Mouse (Mus musculus) lung, embryonic 15.5 days (tissue): ENCODE measurements at regions not wholly inside any gene's neighbourhood (a gene's known extent, or its start where the extent isn't known, plus 50 kb on each side); places are given as distances from the start of the nearest gene placed in this dataset.

Source experiments
- ATAC-seq: fragments of 200-750 bp; cut with Nextera tagmentation; 2 replicates; pipeline ENCODE4 v1.8.0; 2017; ENCODE audit warnings: moderate number of reproducible peaks, borderline replicate concordance; ENCODE audit not compliant: low FRiP score, low TSS enrichment; ENCODE audit errors: extremely low read depth
- H3K27ac ChIP-seq: fragments of 300-500 bp; sonication (generic); 2 replicates; pipeline ENCODE4 v1.5.1; 2015; ENCODE audit warnings: moderate library complexity, mild to moderate bottlenecking, inconsistent platforms
- H3K27me3 ChIP-seq: fragments of 300-500 bp; sonication (generic); 2 replicates; pipeline ENCODE4 v1.6.1; 2015; ENCODE audit warnings: inconsistent platforms
- H3K36me3 ChIP-seq: fragments of 300-500 bp; sonication (generic); 2 replicates; pipeline ENCODE4 v1.6.1; 2015; ENCODE audit warnings: inconsistent platforms
- H3K4me1 ChIP-seq: fragments of 300-500 bp; sonication (generic); 2 replicates; pipeline ENCODE4 v1.6.1; 2015; ENCODE audit warnings: inconsistent platforms
- H3K4me2 ChIP-seq: fragments of 300-500 bp; sonication (generic); 2 replicates; pipeline ENCODE4 v1.6.1; 2015; ENCODE audit warnings: inconsistent platforms, mild to moderate bottlenecking, moderate library complexity
- H3K4me3 ChIP-seq: fragments of 300-500 bp; sonication (generic); 2 replicates; pipeline ENCODE4 v1.5.1; 2015; ENCODE audit warnings: mild to moderate bottlenecking, inconsistent platforms
- H3K9ac ChIP-seq: fragments of 300-500 bp; sonication (generic); 2 replicates; pipeline ENCODE4 v1.6.1; 2015; ENCODE audit warnings: inconsistent platforms
- H3K9me3 ChIP-seq: fragments of 300-500 bp; sonication (generic); 2 replicates; pipeline ENCODE4 v1.6.1; 2016; ENCODE audit warnings: inconsistent platforms
- WGBS: fragments of 180-500 bp; shearing (Covaris S2); methylation state at CpG from one replicate; pipeline ENCODE4 v1.1.7; 2015; 5-methylcytosine and 5-hydroxymethylcytosine counted together

GRCm38 (mm10) chr2:148107607-148108115 lies 60.9 kb upstream of the Foxa2 start:
- Histone ChIP-seq H3K4me2 (no peak overlapping the region), H3K27ac (peak overlapping the region; percentile 51), H3K9me3 (no peaks in the 10 kb centered on the region), H3K36me3 (no peaks in the 10 kb centered on the region), H3K9ac (no peak overlapping the region), H3K27me3 (no peaks in the 10 kb centered on the region), H3K4me1 (no peaks in the 10 kb centered on the region), H3K4me3 (no peak overlapping the region)
- no peak for ATAC-seq
- WGBS, result 33% methylated on average over 5 of the region's 5 CpGs

GRCm38 (mm10) chr2:148110149-148110548 lies 63.4 kb upstream of the Foxa2 start:
- Histone ChIP-seq H3K27ac (no peak overlapping the region), H3K9ac (no peak overlapping the region), H3K4me1 (peaks cover 3% of the 10 kb centered on the region; the same call in 1 of the 2 replicates), H3K9me3 (no peaks in the 10 kb centered on the region), H3K36me3 (no peaks in the 10 kb centered on the region), H3K4me3 (no peak overlapping the region), H3K27me3 (no peaks in the 10 kb centered on the region), H3K4me2 (no peak overlapping the region)
- ATAC-seq, result no peak
- 62% methylated on average over 2 of the region's 2 CpGs for WGBS

DNA sequence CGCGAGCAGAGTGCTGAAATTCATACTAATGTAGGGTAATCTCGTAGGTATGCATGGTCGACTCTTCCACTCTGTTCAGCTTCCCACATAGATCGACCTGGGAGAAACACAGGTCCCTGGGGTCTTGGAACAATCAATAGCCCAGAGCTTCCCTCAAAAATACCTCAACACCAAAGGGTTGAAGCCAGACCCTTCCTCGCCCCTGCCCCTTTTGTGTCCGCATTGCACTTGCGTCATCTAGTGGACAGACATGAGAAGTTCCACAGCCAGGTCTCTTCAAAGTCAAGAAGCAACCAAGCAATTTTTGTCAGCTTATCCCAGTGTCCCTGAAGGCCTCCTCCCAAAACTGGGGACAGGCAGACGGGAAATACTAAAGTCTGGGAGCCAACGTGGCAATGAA lies 65.1 kb upstream of the Foxa2 start:
- 18% methylated on average over 10 of the region's 10 CpGs for WGBS
- 0 out of 2 replicates have a peak overlapping the region, but pooled peaks have one; percentile 22 for H3K4me2 ChIP-seq
- H3K9ac ChIP-seq, result no peak overlapping the region

DNA sequence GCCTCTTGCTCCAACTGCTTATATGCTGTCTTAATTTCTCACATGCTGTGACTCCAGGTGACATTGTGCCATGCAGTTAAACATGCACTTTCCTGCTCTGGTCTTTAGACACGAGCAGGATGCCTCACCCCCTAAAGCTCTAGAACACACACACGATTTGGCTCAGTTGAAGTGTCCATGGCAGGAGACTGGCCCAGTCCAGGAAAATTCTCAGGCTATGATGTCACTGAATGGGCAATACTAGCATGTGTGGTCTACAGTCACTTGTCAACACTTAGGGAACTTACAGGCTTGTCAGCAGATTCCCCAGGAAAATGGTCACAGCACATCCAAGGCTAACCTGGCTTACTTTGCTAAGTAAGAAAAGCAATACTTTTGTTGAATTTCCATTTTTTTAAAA lies 66.4 kb upstream of the Foxa2 start:
- no peak overlapping the region for H3K4me3 ChIP-seq
- H3K27ac ChIP-seq, result no peak overlapping the region
- H3K36me3 ChIP-seq, result no peaks in the 10 kb centered on the region
- H3K9ac ChIP-seq, result no peak overlapping the region
- peaks cover 3% of the 10 kb centered on the region; the same call in 1 of the 2 replicates for H3K4me1 ChIP-seq
- H3K4me2 ChIP-seq, result no peak overlapping the region
- WGBS, result 23% methylated on average over 2 of the region's 2 CpGs
- ATAC-seq, result no peak
- no peaks in the 10 kb centered on the region for H3K27me3 ChIP-seq
- no peaks in the 10 kb centered on the region for H3K9me3 ChIP-seq

More for the DNA sequence above, 65.1 kb upstream of the Foxa2 start:
- no peaks in the 10 kb centered on the region for H3K27me3 ChIP-seq
- H3K36me3 ChIP-seq, result no peaks in the 10 kb centered on the region
- no peak for ATAC-seq
- H3K27ac ChIP-seq, result no peak overlapping the region
- peaks cover 3% of the 10 kb centered on the region; the same call in 1 of the 2 replicates for H3K4me1 ChIP-seq
- H3K9me3 ChIP-seq, result no peaks in the 10 kb centered on the region
- no peak overlapping the region for H3K4me3 ChIP-seq

DNA sequence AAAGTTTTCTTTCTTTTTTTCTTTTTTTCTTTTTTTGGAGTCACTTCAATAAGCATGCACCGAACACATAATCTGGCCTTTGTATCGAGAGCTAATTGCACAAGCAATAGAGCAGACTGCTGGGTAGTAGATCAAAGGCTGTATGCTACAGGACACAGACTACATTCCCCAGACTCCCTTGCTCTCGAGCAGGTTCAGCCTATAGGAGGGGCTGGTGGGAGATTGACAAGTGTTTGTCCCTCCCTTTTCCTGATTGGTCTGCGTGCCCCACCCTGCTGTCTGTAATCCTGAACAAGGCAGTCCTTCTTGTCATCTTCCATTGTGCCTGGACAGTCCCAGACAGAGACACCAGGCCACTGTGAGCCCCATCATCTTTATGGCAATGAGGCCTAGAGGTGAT lies 67.8 kb upstream of the Foxa2 start:
- no peak overlapping the region for H3K4me2 ChIP-seq
- H3K9ac ChIP-seq, result no peak overlapping the region
- H3K4me3 ChIP-seq, result no peak overlapping the region
- peaks cover 3% of the 10 kb centered on the region; the same call in 1 of the 2 replicates for H3K4me1 ChIP-seq
- WGBS, result 31% methylated on average over 4 of the region's 4 CpGs
- ATAC-seq, result no peak
- no peak overlapping the region for H3K27ac ChIP-seq
- no peaks in the 10 kb centered on the region for H3K27me3 ChIP-seq
- no peaks in the 10 kb centered on the region for H3K9me3 ChIP-seq
- no peaks in the 10 kb centered on the region for H3K36me3 ChIP-seq

GRCm38 (mm10) chr2:148116033-148116790 lies 69.4 kb upstream of the Foxa2 start:
- Histone ChIP-seq H3K9me3 (no peaks in the 10 kb centered on the region), H3K4me2 (no peak overlapping the region), H3K9ac (no peak overlapping the region), H3K27ac (no peak overlapping the region), H3K4me3 (no peak overlapping the region), H3K36me3 (no peaks in the 10 kb centered on the region), H3K27me3 (no peaks in the 10 kb centered on the region), H3K4me1 (peaks cover 3% of the 10 kb centered on the region; the same call in 1 of the 2 replicates)
- WGBS, result 74% methylated on average over 3 of the region's 3 CpGs
- no peak for ATAC-seq

DNA sequence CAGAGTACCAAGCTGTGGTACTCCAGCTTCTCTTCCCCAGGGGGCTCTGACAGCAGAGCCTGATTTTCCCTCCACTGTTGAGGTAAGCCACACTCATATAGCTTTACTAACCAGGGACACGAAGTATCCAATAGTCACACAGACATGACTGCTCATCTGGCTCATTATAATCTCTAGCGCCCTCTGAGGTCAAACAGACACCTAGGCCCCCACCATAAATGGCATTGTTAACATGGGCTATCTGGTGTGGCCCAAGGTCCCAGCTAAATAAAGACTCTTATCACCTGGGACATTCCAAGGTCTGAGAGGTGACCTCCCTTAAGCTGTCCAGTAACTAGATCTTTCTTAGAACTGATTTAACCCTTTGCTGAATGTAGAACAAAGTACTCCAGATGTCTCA lies 70.7 kb upstream of the Foxa2 start:
- Histone ChIP-seq H3K4me1 (peaks cover 3% of the 10 kb centered on the region; the same call in 1 of the 2 replicates), H3K27me3 (no peaks in the 10 kb centered on the region), H3K36me3 (no peaks in the 10 kb centered on the region), H3K4me2 (no peak overlapping the region), H3K27ac (no peak overlapping the region), H3K9ac (no peak overlapping the region), H3K9me3 (no peaks in the 10 kb centered on the region), H3K4me3 (no peak overlapping the region)
- 32% methylated on average over 2 of the region's 2 CpGs for WGBS
- no peak for ATAC-seq

- peaks cover 5% of the 10 kb centered on the region; the same call in 1 of the 2 replicates for H3K4me1 ChIP-seq
- H3K9me3 ChIP-seq, result no peaks in the 10 kb centered on the region
- H3K4me3 ChIP-seq, result no peak overlapping the region
- no peak overlapping the region for H3K27ac ChIP-seq
- 27% methylated on average over 12 of the region's 13 CpGs for WGBS
- H3K4me2 ChIP-seq, result no peak overlapping the region
- no peaks in the 10 kb centered on the region for H3K36me3 ChIP-seq
- H3K9ac ChIP-seq, result no peak overlapping the region
- peak; percentile 48; the same call in 1 of the 2 replicates for ATAC-seq
- H3K27me3 ChIP-seq, result no peaks in the 10 kb centered on the region
These were observed 75.4 kb upstream of the Foxa2 start for GRCm38 (mm10) chr2:148121885-148122876.

- Histone ChIP-seq H3K4me2 (no peak overlapping the region), H3K9me3 (no peaks in the 10 kb centered on the region), H3K4me1 (peaks cover 5% of the 10 kb centered on the region; the same call in 1 of the 2 replicates), H3K4me3 (no peak overlapping the region), H3K27ac (no peak overlapping the region), H3K27me3 (no peaks in the 10 kb centered on the region), H3K9ac (no peak overlapping the region), H3K36me3 (no peaks in the 10 kb centered on the region)
- WGBS, result 42% methylated on average over 3 of the region's 3 CpGs
- no peak for ATAC-seq
These were observed 77.0 kb upstream of the Foxa2 start for GRCm38 (mm10) chr2:148123780-148124179.

GRCm38 (mm10) chr2:148133811-148134210 lies 87.0 kb upstream of the Foxa2 start:
- 100% methylated on average over 1 of the region's 1 CpGs for WGBS
- no peak overlapping the region for H3K9ac ChIP-seq
- no peak for ATAC-seq

DNA sequence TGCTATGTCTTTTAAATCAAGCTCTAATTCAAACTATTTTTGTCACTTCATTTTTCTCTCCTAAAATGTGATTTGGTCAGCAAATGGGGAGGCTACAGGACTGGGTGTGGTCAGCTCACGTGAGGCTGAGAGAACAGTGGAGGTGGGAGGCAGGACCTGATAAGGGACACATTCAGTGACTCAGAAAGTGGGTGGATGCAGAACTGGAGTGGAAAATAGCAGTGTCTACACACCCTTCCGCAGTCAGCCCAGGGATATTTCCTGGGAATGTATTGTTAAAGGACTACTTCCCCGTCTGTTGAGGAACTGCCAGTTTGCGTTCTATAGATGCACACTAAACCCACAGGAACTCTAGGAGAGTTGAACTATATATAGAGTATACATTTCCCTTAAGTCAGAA lies 95.2 kb upstream of the Foxa2 start:
- Histone ChIP-seq H3K27me3 (no peaks in the 10 kb centered on the region), H3K36me3 (no peaks in the 10 kb centered on the region), H3K9me3 (no peaks in the 10 kb centered on the region), H3K4me2 (no peak overlapping the region), H3K4me1 (no peaks in the 10 kb centered on the region), H3K27ac (no peak overlapping the region), H3K4me3 (no peak overlapping the region), H3K9ac (no peak overlapping the region)
- 0 out of 2 replicates have a peak, but pooled peaks have one; percentile 39 for ATAC-seq
- 52% methylated on average over 4 of the region's 4 CpGs for WGBS

More at GRCm38 (mm10) chr2:148133811-148134210, 87.0 kb upstream of the Foxa2 start:
- Histone ChIP-seq H3K4me1 (no peaks in the 10 kb centered on the region), H3K9me3 (no peaks in the 10 kb centered on the region), H3K4me3 (no peak overlapping the region), H3K36me3 (no peaks in the 10 kb centered on the region), H3K4me2 (no peak overlapping the region), H3K27me3 (no peaks in the 10 kb centered on the region), H3K27ac (no peak overlapping the region)
